Mouse (Mus musculus): Measurements from ENCODE around the gene Rgl1.
"Not testable (repeated sequence)": the region's sequence is repeated elsewhere in the genome, so short reads cannot be mapped to it uniquely, and the experiment has no call there.

The Rgl1 gene

DNA sequence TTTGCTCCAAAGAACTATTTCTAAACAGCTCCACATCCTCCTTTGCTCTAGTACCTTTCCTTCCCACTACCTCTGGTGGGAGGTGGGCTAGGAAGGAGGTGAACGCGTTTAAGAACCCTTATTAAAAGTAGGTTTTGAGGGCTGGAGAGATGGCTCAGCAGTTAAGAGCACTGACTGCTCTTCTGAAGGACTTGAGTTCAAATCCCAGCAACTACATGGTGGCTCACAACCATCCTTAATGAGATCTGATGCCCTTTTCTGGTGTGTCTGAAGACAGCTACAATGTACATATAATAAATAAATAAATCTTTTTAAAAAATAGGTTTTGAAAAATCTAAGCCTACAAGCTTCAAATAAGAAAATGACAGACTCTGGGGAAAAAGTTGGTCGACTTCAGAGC lies 19.3 kb upstream of the Rgl1 start:
- not testable (repeated sequence) for DNase-seq (ENCODE audit: low spot score)

- DNase-seq (ENCODE audit: low spot score): no peak
These were observed 18.5 kb upstream of the Rgl1 start for GRCm38 (mm10) chr1:152784620-152785019.

- peak; percentile 67 for DNase-seq (ENCODE audit: low spot score)
These were observed 13.1 kb upstream of the Rgl1 start for GRCm38 (mm10) chr1:152779071-152779737.

DNA sequence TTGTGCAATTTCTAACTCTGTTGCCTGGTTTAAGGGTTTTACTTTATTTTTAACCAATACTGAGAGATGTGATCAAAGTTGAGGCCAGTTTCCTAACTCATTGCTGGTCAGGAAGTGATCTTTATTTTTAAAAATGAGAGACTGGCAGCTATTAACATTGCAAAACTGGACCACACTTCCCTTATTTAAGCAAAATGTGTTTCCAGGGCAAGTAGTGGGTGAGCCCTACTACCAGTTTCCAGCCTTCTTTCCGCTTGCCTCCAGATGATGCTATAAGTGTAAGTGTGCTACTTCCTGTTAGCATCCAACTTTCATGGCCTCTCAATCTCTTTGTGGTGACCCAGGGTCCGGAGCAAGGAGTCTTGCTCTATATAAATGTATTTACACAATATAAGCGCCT lies 8.4 kb upstream of the Rgl1 start:
- DNase-seq (ENCODE audit: low spot score): not testable (repeated sequence)

- DNase-seq (ENCODE audit: low spot score): no peak
These were observed 4.9 kb upstream of the Rgl1 start for GRCm38 (mm10) chr1:152771016-152771415.

DNA sequence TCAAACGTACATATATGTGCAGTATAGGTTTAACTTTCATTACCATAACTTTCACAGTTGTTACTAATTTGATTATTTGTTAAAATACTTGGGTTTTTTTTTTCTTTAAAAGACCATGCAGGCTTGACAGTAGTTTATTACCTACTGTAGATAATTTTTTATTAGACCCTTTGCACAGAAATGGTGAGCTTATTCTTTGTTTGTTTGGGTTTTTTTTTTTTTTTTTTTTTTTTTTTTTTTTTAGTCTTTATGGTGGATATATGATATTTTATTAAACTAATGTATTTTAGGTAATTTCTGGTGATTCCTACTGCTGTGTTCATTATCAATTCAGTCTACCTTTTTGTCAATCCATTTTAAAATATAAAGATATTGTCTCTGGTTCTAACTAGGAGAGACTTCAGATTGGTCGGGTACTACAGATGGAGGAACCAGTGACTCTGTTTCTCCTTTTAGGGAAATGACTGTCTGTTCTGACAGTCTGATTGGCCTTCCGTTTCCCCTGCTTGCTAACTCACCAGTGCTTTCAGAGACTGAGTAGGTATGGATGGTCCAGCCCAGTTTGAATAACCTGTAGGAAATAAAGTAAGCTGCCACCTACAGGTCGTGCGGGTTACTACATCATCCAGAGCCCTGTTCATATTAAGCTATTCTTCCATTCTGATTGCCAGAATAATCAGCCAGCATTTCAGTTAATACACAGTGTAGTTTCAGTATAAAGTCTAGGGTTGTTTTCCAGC lies 1.8 kb upstream of the Rgl1 start:
- DNase-seq (ENCODE audit: low spot score): peak; percentile 70

- DNase-seq (ENCODE audit: low spot score): peak; percentile 33
These were observed 925 bp upstream of the Rgl1 start for GRCm38 (mm10) chr1:152766804-152767748.

GRCm38 (mm10) chr1:152761791-152762190 lies 4.4 kb downstream of the Rgl1 start:
- no peak for DNase-seq (ENCODE audit: low spot score)

DNA sequence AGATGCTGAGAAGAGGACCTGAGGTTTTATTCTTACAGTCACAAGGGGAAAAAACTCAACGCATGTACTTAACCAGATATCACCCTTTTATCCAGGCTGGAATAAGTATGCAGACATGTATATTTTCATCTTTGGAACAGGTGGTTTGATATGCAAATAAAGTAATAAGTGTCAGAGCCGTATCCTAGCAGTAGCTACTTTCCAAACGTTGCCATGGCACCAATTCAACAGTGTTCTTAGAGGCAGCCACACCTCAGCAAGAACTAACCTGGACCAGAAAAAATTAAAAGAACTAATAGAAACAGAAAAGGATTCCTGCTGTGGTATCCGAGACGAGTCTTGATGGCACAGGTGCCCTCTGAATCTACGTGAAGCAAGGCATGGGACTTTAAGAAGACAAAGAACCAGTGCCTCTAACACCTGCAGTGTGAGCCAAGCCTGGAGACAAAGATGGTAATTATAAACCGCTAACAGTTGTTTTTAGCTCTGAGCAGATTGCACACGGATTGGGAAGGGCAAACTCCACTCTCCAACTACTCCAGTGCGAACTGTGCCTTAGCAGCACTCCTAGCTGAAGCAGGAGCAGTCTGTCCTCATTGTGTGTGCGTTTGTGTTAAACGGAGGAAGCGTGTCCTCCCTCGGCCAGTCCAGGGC lies 15.7 kb downstream of the Rgl1 start, which contains the start of gene Apobec4:
Gene Apobec4 (plus strand): TSS at position 240 of the 654 bp plus-strand sequence.
- DNase-seq (ENCODE audit: low spot score): no peak

DNA sequence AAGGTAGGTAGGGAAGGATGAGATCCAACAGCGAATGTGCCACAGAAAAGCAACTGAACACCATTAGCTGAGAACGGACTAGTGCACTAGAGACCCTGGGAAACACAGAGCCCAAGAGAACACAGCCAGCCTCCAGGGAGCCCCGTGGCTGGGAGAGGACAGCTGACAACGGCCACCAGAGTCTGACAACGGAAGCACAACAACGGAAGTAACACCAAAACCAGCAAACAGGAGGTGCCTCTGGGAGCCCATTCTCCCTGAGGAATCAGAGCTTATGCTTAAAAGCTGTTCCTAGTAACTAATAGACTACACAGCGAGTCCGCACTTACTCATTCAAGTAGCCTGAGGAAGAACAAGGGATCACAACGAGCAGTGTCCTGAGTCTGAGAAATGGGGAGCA lies 16.9 kb downstream of the Rgl1 start:
- no peak for DNase-seq (ENCODE audit: low spot score)

DNA sequence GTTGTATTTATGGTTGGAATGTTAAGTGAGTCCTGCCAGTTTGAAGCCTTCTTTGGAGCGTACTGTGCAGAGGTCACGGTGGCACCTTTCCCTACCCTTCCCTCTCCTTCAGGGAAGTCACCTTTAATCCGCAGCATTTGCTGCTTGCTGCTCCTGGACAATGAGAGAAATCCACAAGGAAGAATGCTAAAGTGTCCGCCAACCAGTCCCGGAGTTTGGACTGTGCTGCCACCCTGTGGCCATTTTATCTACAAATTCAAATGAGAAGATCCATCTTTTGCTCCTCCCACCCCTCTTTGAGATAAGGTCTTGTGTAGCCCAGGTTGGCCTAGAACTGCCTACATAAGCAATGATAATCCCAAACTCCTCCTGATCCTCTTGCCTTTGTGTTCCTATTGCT lies 19.7 kb downstream of the Rgl1 start:
- DNase-seq (ENCODE audit: low spot score): peak; percentile 74

GRCm38 (mm10) chr1:152743095-152743826 lies 22.9 kb downstream of the Rgl1 start:
- no peak for DNase-seq (ENCODE audit: low spot score)

DNA sequence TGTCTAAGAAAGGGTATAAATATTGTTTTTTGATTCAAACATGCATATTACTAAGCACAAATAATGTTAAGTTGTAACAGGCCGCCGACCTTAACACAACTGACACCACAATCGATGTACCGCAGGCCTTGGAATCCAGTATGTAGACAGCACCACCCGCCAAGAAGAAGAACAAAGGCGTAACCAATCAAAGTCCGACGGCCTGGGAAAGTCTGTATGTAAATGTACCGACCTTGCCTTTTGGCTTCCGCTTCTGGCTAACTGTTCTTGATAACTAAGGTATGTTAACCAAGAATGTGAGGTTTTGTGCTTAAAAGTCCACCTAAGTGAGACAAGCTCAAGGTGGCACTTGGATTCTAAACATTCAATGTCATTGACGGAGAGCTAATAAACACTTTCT lies 26.8 kb downstream of the Rgl1 start:
- DNase-seq (ENCODE audit: low spot score): no peak

GRCm38 (mm10) chr1:152738793-152739192 lies 27.4 kb downstream of the Rgl1 start:
- no peak for DNase-seq (ENCODE audit: low spot score)

- DNase-seq (ENCODE audit: low spot score): no peak
These were observed 38.4 kb downstream of the Rgl1 start for GRCm38 (mm10) chr1:152727604-152728236.

DNA sequence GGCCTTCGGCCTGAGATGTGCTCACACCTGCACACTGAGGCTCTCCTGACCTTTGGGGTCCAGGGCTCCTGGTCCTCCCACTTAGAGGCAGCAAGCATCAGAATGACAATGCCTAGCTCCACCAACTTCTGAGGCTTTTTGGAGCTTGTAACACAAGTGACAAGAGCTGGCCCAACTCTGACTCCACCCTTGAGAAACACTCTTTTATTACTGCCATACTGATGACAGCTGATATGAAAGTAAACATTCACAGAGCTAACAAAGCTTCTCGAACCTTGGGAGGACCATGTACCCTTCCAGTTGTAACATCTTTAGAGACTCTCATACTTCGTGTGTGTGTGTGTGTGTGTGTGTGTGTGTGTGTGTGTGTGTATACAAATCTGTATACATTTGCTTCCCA lies 40.1 kb downstream of the Rgl1 start:
- no peak for DNase-seq (ENCODE audit: low spot score)

DNA sequence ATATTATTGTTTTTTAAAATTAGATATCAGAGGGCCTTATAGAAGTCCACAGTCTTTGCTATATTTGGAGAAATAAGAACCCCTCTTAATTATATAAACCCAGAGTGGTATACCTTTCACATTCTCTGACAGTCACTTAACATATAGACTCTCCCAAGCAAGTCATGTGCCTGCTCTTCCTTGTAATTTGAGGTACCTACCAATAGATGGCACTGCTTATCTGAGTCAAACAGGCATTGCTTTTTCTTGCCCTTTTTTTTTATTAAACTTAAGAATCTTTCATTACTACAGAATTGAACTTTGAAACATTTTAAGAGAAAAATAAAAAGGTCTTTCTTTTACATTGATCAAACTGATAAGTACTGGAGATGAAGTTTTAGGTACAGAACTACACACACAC lies 41.9 kb downstream of the Rgl1 start:
- no peak for DNase-seq (ENCODE audit: low spot score)

DNA sequence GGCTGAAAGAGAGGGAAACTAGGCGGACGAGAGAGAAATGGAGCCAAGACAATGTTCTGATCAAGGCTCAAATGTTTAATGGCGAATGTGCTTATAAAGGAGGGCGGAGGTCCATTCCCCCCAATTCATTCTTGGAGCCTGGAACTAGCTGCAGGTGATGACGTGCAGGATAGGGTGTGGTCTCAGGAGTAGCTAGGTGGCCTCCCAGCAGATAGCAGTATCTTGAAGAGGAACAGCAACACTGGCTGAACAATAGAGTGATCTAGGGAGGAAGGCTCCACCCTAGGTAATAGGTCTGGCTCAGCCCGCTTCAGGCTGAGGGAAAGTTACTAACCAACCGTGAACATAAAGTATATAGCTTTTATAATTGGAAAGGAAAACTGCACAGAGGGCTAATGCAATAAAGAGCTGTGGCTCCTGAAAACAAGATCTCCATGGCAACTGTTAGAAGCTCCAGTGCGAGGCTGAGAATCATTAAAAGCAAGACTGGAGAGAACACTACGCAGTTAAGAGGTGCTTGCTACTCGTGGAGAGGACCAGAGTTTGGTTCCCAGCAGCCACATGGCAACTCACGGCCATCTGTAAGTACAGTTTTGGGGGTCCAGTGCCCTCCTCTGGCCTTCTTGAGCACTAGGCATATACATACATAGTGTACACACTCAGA lies 44.5 kb downstream of the Rgl1 start:
- DNase-seq (ENCODE audit: low spot score): no peak

- DNase-seq (ENCODE audit: low spot score): no peak
These were observed 45.2 kb downstream of the Rgl1 start for GRCm38 (mm10) chr1:152720969-152721368.

DNA sequence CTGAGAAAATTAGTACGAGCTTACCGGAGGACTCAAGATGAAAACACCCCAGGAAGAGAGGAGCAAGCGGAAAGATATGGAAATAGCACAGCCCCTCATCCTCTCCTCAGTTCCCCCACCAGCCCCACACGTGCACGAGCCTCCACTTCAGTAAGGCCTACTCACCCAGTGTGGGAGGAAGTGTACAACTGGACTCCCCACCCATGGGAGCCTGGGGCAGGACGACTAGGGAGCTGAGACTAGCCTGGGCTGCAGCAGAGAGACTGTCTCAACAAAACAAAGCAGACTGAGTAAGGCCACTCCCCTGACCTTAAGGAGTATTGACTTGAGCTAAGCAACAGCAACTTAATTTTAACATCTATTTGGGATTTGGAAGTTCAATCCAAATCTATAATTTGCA lies 48.0 kb downstream of the Rgl1 start:
- DNase-seq (ENCODE audit: low spot score): no peak

Data from urinary bladder, postnatal 25 days (tissue).